Mouse (Mus musculus) embryonic facial prominence, embryonic 10.5 days (tissue): ENCODE measurements around the gene Wdr60. TPM values are rescaled to one million over a fixed set of nuclear protein-coding genes. Genes with fewer than 3 reads are reported as not detected.

Source experiments
- DNase-seq: peaks from one replicate; pipeline ENCODE4 v3.0.0-alpha.2; 2017; ENCODE audit warnings: low spot score
- H3K27ac ChIP-seq: fragments of 300-500 bp; sonication (generic); replicated peaks from 2 replicates; pipeline ENCODE4 v1.5.1; 2016; ENCODE audit warnings: mild to moderate bottlenecking
- H3K27me3 ChIP-seq: fragments of 300-500 bp; sonication (generic); replicated peaks from 2 replicates; pipeline ENCODE4 v1.6.1; 2016; ENCODE audit warnings: low read depth, mild to moderate bottlenecking; ENCODE audit not compliant: poor library complexity, severe bottlenecking
- H3K36me3 ChIP-seq: fragments of 300-500 bp; sonication (generic); replicated peaks from 2 replicates; pipeline ENCODE4 v1.6.1; 2016; ENCODE audit warnings: mild to moderate bottlenecking, moderate library complexity
- H3K4me1 ChIP-seq: fragments of 300-500 bp; sonication (generic); 2 replicates; pipeline ENCODE4 v1.6.1; 2016
- H3K4me3 ChIP-seq: fragments of 300-500 bp; sonication (generic); 2 replicates; pipeline ENCODE4 v1.5.1; 2016; ENCODE audit warnings: mild to moderate bottlenecking, moderate library complexity
- H3K9me3 ChIP-seq: fragments of 300-500 bp; sonication (generic); 2 replicates; pipeline ENCODE4 v1.6.1; 2016; ENCODE audit warnings: mild to moderate bottlenecking
- WGBS: fragments of 180-500 bp; shearing (Covaris S2); methylation state at CpG from one replicate; pipeline ENCODE4 v1.1.7; 2016; 5-methylcytosine and 5-hydroxymethylcytosine counted together
- microRNA-seq: library from miRNA; unstranded; fragments of <30 nt; microRNA quantifications from one replicate; pipeline ENCODE4, GENCODE M21; 2017
- polyA plus RNA-seq: library from polyadenylated mRNA; unstranded; fragments of >200 nt; fragmentation: Nextera tagmentation; extraction: Ambion mirVana; gene quantifications from 2 replicates; pipeline ENCODE4 v1.2.1, GENCODE M21; 2016

Gene Wdr60
- polyA plus RNA-seq, 1 experiment from 2014 or later: 20.2 TPM

DNA sequence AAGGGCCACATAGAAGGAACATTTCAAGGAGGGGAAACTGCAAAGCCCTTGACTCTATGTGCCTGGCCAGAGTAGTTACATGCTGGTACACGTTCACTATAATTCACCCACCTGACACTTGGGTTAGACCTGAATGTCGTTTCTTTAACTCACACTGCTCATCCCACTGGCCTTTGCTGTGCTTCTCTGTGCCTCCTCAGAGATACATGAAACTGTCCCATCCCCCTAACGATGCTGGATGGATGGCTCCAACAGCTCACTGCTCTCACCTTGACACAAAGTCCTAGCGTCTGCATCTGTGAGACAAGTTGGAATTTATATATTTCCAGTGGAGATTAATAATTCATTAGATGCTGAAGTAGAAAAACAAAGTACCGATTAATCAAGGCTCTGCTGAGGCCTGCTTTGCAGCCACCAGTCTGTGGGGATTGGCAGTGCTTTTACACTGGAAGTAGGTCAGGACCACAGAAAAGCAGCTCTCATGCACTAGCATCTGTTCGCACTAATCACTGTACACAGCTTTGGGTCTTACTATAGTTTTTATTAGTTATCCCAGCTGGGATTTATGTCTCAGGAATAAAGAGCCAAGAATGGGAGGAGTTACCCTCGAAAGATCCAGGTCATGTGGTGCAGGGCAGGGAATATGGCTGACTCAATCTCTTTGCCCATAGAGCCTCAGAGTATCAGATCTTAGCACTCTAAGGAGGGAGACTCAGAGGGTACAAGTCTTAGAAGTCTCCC, 105.9 kb downstream of the Wdr60 start:
- Histone ChIP-seq H3K9me3 (no peaks in the 10 kb centered on the region), H3K4me3 (no peak overlapping the region), H3K27ac (no peak overlapping the region), H3K27me3 (no peaks in the 10 kb centered on the region), H3K4me1 (no peaks in the 10 kb centered on the region), H3K36me3 (no peaks in the 10 kb centered on the region)
- 83% methylated on average over 7 of the region's 7 CpGs for WGBS
- no peak for DNase-seq

Small RNA genes lying within 50 kb of the gene (microRNA-seq; reads per million reads assigned to microRNA genes)
- not detected for gene Gm23190

Other genes with a start within 250 kb of the Wdr60 start
- gene Zfp386, start 215.3 kb downstream of the Wdr60 start, polyA plus RNA-seq: 61.0 and 65.0 TPM in 2 replicates
- gene Vipr2, start 185.3 kb downstream of the Wdr60 start, polyA plus RNA-seq: 1.7 and 2.2 TPM in 2 replicates
- gene Gm11027, start 12.4 kb upstream of the Wdr60 start, polyA plus RNA-seq: not detected in 2 replicates
- gene Esyt2, start 18.2 kb upstream of the Wdr60 start, polyA plus RNA-seq: 13.8 and 14.0 TPM in 2 replicates
- gene Ncapg2, start 142.4 kb upstream of the Wdr60 start, polyA plus RNA-seq: 53.1 and 57.3 TPM in 2 replicates
- 1.4 and 2.3 TPM in 2 replicates for gene Ptprn2, start 222.7 kb upstream of the Wdr60 start, polyA plus RNA-seq